Mouse (Mus musculus) liver, embryonic 13.5 days (tissue): ENCODE measurements around the gene Krt36. TPM values are rescaled to one million over a fixed set of nuclear protein-coding genes. Genes with fewer than 3 reads are reported as not detected.

Experiments
- ATAC-seq: fragments of 200-750 bp; cut with Nextera tagmentation; 2 replicates; pipeline ENCODE4 v1.8.0; 2017; ENCODE audit warnings: low read depth, mild to moderate bottlenecking, moderate number of reproducible peaks, moderate library complexity
- DNase-seq: peaks from one replicate; pipeline ENCODE4 v3.0.0; 2022
- H3K27ac ChIP-seq: fragments of 300-500 bp; sonication (generic); 2 replicates; pipeline ENCODE4 v1.5.1; 2015; ENCODE audit warnings: moderate library complexity, mild to moderate bottlenecking, inconsistent platforms
- H3K27me3 ChIP-seq: fragments of 300-500 bp; sonication (generic); 2 replicates; pipeline ENCODE4 v1.6.1; 2015; ENCODE audit warnings: mild to moderate bottlenecking, inconsistent platforms
- H3K36me3 ChIP-seq: fragments of 300-500 bp; sonication (generic); 2 replicates; pipeline ENCODE4 v1.6.1; 2015; ENCODE audit warnings: mild to moderate bottlenecking, inconsistent platforms
- H3K4me1 ChIP-seq: fragments of 300-500 bp; sonication (generic); replicated peaks from 2 replicates; pipeline ENCODE4 v1.6.1; 2015; ENCODE audit warnings: inconsistent platforms
- H3K4me2 ChIP-seq: fragments of 300-500 bp; sonication (generic); 2 replicates; pipeline ENCODE4 v1.6.1; 2015; ENCODE audit warnings: inconsistent platforms, mild to moderate bottlenecking, moderate library complexity
- H3K4me3 ChIP-seq: fragments of 300-500 bp; sonication (generic); replicated peaks from 2 replicates; pipeline ENCODE4 v1.5.1; 2015; ENCODE audit warnings: mild to moderate bottlenecking, inconsistent platforms
- H3K9ac ChIP-seq: fragments of 300-500 bp; sonication (generic); 2 replicates; pipeline ENCODE4 v1.6.1; 2015; ENCODE audit warnings: mild to moderate bottlenecking, inconsistent platforms
- H3K9me3 ChIP-seq: fragments of 300-500 bp; sonication (generic); replicated peaks from 2 replicates; pipeline ENCODE4 v1.6.1; 2016; ENCODE audit warnings: inconsistent platforms
- WGBS: fragments of 180-500 bp; shearing (Covaris S2); methylation state at CpG from one replicate; pipeline ENCODE4 v1.1.7; 2015; ENCODE audit not compliant: insufficient replicate concordance; 5-methylcytosine and 5-hydroxymethylcytosine counted together
- polyA plus RNA-seq: library from polyadenylated mRNA; unstranded; fragments of >200 nt; fragmentation: Nextera tagmentation; extraction: Ambion mirVana; gene quantifications from 2 replicates; pipeline ENCODE4 v1.2.1, GENCODE M21; 2015

Gene Krt36
- polyA plus RNA-seq, 1 experiment from 2014 or later, result not detected

GRCm38 (mm10) chr11:100073873-100074272 lies 31.6 kb downstream of the Krt36 start:
- Histone ChIP-seq H3K36me3 (no peaks in the 10 kb centered on the region), H3K9me3 (no peaks in the 10 kb centered on the region), H3K4me2 (no peak overlapping the region), H3K27ac (no peak overlapping the region), H3K9ac (no peak overlapping the region), H3K27me3 (no peaks in the 10 kb centered on the region), H3K4me3 (no peak overlapping the region), H3K4me1 (no peaks in the 10 kb centered on the region)
- WGBS, result 30% methylated on average over 1 of the region's 1 CpGs
- ATAC-seq, result no peak
- DNase-seq, result no peak

- WGBS, result 65% methylated on average over 17 of the region's 17 CpGs
- ATAC-seq (no peak), DNase-seq (no peak)
- H3K36me3 ChIP-seq, result no peaks in the 10 kb centered on the region
- H3K27me3 ChIP-seq, result no peaks in the 10 kb centered on the region
- H3K4me3 ChIP-seq, result no peak overlapping the region
- no peaks in the 10 kb centered on the region for H3K4me1 ChIP-seq
- H3K9ac ChIP-seq, result no peak overlapping the region
- no peak overlapping the region for H3K27ac ChIP-seq
- H3K4me2 ChIP-seq, result no peak overlapping the region
- no peaks in the 10 kb centered on the region for H3K9me3 ChIP-seq
Observed at GRCm38 (mm10) chr11:100067293-100068036, 38.0 kb downstream of the Krt36 start.

GRCm38 (mm10) chr11:100066236-100067010 lies 39.0 kb downstream of the Krt36 start:
- H3K27me3 ChIP-seq, result no peaks in the 10 kb centered on the region
- ATAC-seq, result no peak
- H3K9ac ChIP-seq, result no peak overlapping the region
- no peaks in the 10 kb centered on the region for H3K4me1 ChIP-seq
- no peak overlapping the region for H3K4me3 ChIP-seq
- WGBS, result 64% methylated on average over 12 of the region's 12 CpGs
- no peaks in the 10 kb centered on the region for H3K36me3 ChIP-seq
- H3K4me2 ChIP-seq, result no peak overlapping the region
- H3K9me3 ChIP-seq, result no peaks in the 10 kb centered on the region
- DNase-seq, result no peak
- no peak overlapping the region for H3K27ac ChIP-seq

- DNase-seq, result no peak
- 64% methylated on average over 8 of the region's 8 CpGs for WGBS
Observed at GRCm38 (mm10) chr11:100058875-100059274, 46.6 kb downstream of the Krt36 start.

GRCm38 (mm10) chr11:100055686-100056655 lies 49.5 kb downstream of the Krt36 start:
- Histone ChIP-seq H3K4me1 (no peaks in the 10 kb centered on the region), H3K4me3 (no peak overlapping the region), H3K27me3 (no peaks in the 10 kb centered on the region), H3K36me3 (no peaks in the 10 kb centered on the region), H3K9me3 (no peaks in the 10 kb centered on the region), H3K4me2 (no peak overlapping the region), H3K9ac (no peak overlapping the region), H3K27ac (no peak overlapping the region)
- DNase-seq (no peak), ATAC-seq (no peak)
- WGBS, result 56% methylated on average over 9 of the region's 9 CpGs

More at GRCm38 (mm10) chr11:100058875-100059274, 46.6 kb downstream of the Krt36 start:
- Histone ChIP-seq H3K4me1 (no peaks in the 10 kb centered on the region), H3K27me3 (no peaks in the 10 kb centered on the region), H3K4me2 (no peak overlapping the region), H3K9ac (no peak overlapping the region), H3K27ac (no peak overlapping the region), H3K9me3 (no peaks in the 10 kb centered on the region), H3K36me3 (no peaks in the 10 kb centered on the region), H3K4me3 (no peak overlapping the region)
- ATAC-seq, result no peak

Other genes starting within 250 kb of the Krt36 start
- gene Gm11568, start 247.7 kb downstream of the Krt36 start, polyA plus RNA-seq, result not detected in 2 replicates
- not detected in 2 replicates for gene Gm11559, start 241.2 kb downstream of the Krt36 start, polyA plus RNA-seq
- not detected in 2 replicates for gene Krtap9-1, start 232.2 kb downstream of the Krt36 start, polyA plus RNA-seq
- gene Gm11567, start 226.4 kb downstream of the Krt36 start, polyA plus RNA-seq, result not detected in 2 replicates
- gene Krtap31-1, start 197.7 kb downstream of the Krt36 start, polyA plus RNA-seq, result not detected in 2 replicates
- gene Gm11565, start 190.9 kb downstream of the Krt36 start, polyA plus RNA-seq, result not detected in 2 replicates
- not detected in 2 replicates for gene Krtap31-2, start 169.3 kb downstream of the Krt36 start, polyA plus RNA-seq
- gene Krtap9-5, start 157.2 kb downstream of the Krt36 start, polyA plus RNA-seq, result not detected in 2 replicates
- not detected in 2 replicates for gene Krtap29-1, start 126.6 kb downstream of the Krt36 start, polyA plus RNA-seq
- not detected in 2 replicates for gene Krtap16-1, start 119.0 kb downstream of the Krt36 start, polyA plus RNA-seq
- gene Krtap17-1, start 111.6 kb downstream of the Krt36 start, polyA plus RNA-seq, result not detected in 2 replicates
- gene Krt33a, start 89.4 kb downstream of the Krt36 start, polyA plus RNA-seq, result not detected in 2 replicates
- not detected in 2 replicates for gene Krt33b, start 75.8 kb downstream of the Krt36 start, polyA plus RNA-seq
- gene Krt34, start 64.1 kb downstream of the Krt36 start, polyA plus RNA-seq, result not detected in 2 replicates
- not detected in 2 replicates for gene Krt31, start 55.1 kb downstream of the Krt36 start, polyA plus RNA-seq
- gene Krt32, start 17.4 kb downstream of the Krt36 start, polyA plus RNA-seq, result not detected in 2 replicates
- not detected in 2 replicates for gene Krt35, start 9.4 kb downstream of the Krt36 start, polyA plus RNA-seq
- 0.10 and 0.20 TPM in 2 replicates for gene Krt13, start 15.9 kb upstream of the Krt36 start, polyA plus RNA-seq
- 1.5 and 2.1 TPM in 2 replicates for gene Krt15, start 30.3 kb upstream of the Krt36 start, polyA plus RNA-seq
- 2.6 and 4.3 TPM in 2 replicates for gene Krt19, start 43.0 kb upstream of the Krt36 start, polyA plus RNA-seq
- not detected in 2 replicates for gene Krt9, start 87.6 kb upstream of the Krt36 start, polyA plus RNA-seq
- 0.90 and 1.0 TPM in 2 replicates for gene Krt14, start 101.9 kb upstream of the Krt36 start, polyA plus RNA-seq
- not detected in 2 replicates for gene Krt16, start 143.3 kb upstream of the Krt36 start, polyA plus RNA-seq
- 0.41 and 0.62 TPM in 2 replicates for gene Krt17, start 155.4 kb upstream of the Krt36 start, polyA plus RNA-seq
- gene Krt42, start 164.2 kb upstream of the Krt36 start, polyA plus RNA-seq, result not detected in 2 replicates
- gene Eif1, start 214.3 kb upstream of the Krt36 start, polyA plus RNA-seq, result 1,883 and 1,943 TPM in 2 replicates
- gene Gast, start 228.8 kb upstream of the Krt36 start, polyA plus RNA-seq, result not detected in 2 replicates